Mouse (Mus musculus) lung, embryonic 15.5 days (tissue): ENCODE data around the gene Pah. TPM values are rescaled to one million over a fixed set of nuclear protein-coding genes. Genes with fewer than 3 reads are reported as not detected.
A peak's percentile ranks its signal among the peaks of the same experiment; 100 is the strongest.

Experiments used
- ATAC-seq: fragments of 200-750 bp; cut with Nextera tagmentation; 2 replicates; pipeline ENCODE4 v1.8.0; 2017; ENCODE audit warnings: moderate number of reproducible peaks, borderline replicate concordance; ENCODE audit not compliant: low FRiP score, low TSS enrichment; ENCODE audit errors: extremely low read depth
- H3K27ac ChIP-seq: fragments of 300-500 bp; sonication (generic); 2 replicates; pipeline ENCODE4 v1.5.1; 2015; ENCODE audit warnings: moderate library complexity, mild to moderate bottlenecking, inconsistent platforms
- H3K27me3 ChIP-seq: fragments of 300-500 bp; sonication (generic); 2 replicates; pipeline ENCODE4 v1.6.1; 2015; ENCODE audit warnings: inconsistent platforms
- H3K36me3 ChIP-seq: fragments of 300-500 bp; sonication (generic); 2 replicates; pipeline ENCODE4 v1.6.1; 2015; ENCODE audit warnings: inconsistent platforms
- H3K4me1 ChIP-seq: fragments of 300-500 bp; sonication (generic); 2 replicates; pipeline ENCODE4 v1.6.1; 2015; ENCODE audit warnings: inconsistent platforms
- H3K4me2 ChIP-seq: fragments of 300-500 bp; sonication (generic); 2 replicates; pipeline ENCODE4 v1.6.1; 2015; ENCODE audit warnings: inconsistent platforms, mild to moderate bottlenecking, moderate library complexity
- H3K4me3 ChIP-seq: fragments of 300-500 bp; sonication (generic); 2 replicates; pipeline ENCODE4 v1.5.1; 2015; ENCODE audit warnings: mild to moderate bottlenecking, inconsistent platforms
- H3K9ac ChIP-seq: fragments of 300-500 bp; sonication (generic); 2 replicates; pipeline ENCODE4 v1.6.1; 2015; ENCODE audit warnings: inconsistent platforms
- H3K9me3 ChIP-seq: fragments of 300-500 bp; sonication (generic); 2 replicates; pipeline ENCODE4 v1.6.1; 2016; ENCODE audit warnings: inconsistent platforms
- WGBS: fragments of 180-500 bp; shearing (Covaris S2); methylation state at CpG from one replicate; pipeline ENCODE4 v1.1.7; 2015; 5-methylcytosine and 5-hydroxymethylcytosine counted together
- polyA plus RNA-seq: library from polyadenylated mRNA; unstranded; fragments of >200 nt; fragmentation: Nextera tagmentation; extraction: Ambion mirVana; gene quantifications from 2 replicates; pipeline ENCODE4 v1.2.1, GENCODE M21; 2015

Pah gene
- polyA plus RNA-seq, result 0.19 and 0.34 TPM in 2 replicates

DNA sequence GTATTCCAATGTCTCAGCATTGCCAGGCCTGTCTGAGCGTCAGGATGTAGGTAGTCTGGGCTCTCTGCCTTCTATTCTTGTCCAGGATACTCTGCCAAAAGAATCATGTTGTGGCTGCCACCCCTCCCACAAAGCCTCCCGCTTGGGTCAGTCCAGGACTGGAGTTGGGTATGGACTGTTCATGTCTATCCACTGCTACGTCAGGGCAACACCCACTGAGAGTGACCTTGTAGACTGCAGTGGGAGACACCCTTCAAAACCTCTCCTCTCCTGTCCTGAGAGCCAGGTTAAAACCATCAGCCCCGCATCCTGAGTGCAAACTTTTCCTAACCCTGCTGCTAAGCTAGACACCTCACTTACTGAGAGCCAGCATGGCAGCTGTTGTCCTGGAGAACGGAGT, at the start of gene Pah:
Gene Pah, plus strand, starts transcription at position 150 of the 400 bp plus-strand sequence.
- no peak; the same call in 1 of the 2 replicates for ATAC-seq
- Histone ChIP-seq H3K9me3 (no peaks in the 10 kb centered on the region), H3K4me1 (no peaks in the 10 kb centered on the region), H3K9ac (no peak within 1 kb of the TSS), H3K4me2 (no peak within 1 kb of the TSS), H3K27ac (no peak within 1 kb of the TSS), H3K27me3 (no peaks in the 10 kb centered on the region), H3K4me3 (no peak within 1 kb of the TSS), H3K36me3 (no peaks in the 10 kb centered on the region)
- 83% methylated on average over 5 of the region's 5 CpGs for WGBS

- Histone ChIP-seq H3K36me3 (no peaks in the 10 kb centered on the region), H3K9me3 (no peaks in the 10 kb centered on the region), H3K4me2 (no peak overlapping the region), H3K27ac (no peak overlapping the region), H3K4me1 (no peaks in the 10 kb centered on the region), H3K9ac (no peak overlapping the region), H3K4me3 (no peak overlapping the region), H3K27me3 (no peaks in the 10 kb centered on the region)
- no peak for ATAC-seq
- 60% methylated on average over 10 of the region's 10 CpGs for WGBS
Measured at GRCm38 (mm10) chr10:87473475-87474131, 48.0 kb upstream of the Pah start.

DNA sequence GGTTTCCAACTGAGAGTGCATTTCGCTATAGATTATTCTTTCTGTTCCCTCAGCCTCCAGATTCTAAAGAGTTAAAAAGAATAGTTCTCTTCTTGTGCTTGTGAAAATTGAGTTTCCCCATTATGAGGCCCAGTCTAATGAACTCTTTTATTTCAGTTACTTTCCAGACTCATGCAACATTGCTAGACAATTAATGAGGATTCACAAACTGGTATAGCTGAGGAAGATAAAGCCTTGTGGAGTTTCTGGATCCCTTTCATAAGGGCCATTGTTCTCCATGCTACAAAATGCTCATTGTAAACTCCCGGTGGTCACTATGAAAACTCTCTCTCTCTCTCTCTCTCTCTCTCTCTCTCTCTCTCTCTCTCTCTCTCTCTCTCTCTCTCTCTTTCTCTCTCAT, 46.6 kb upstream of the Pah start:
- no peaks in the 10 kb centered on the region for H3K27me3 ChIP-seq
- H3K4me1 ChIP-seq, result no peaks in the 10 kb centered on the region
- no peak overlapping the region for H3K4me3 ChIP-seq
- H3K9me3 ChIP-seq, result no peaks in the 10 kb centered on the region
- no peak overlapping the region for H3K9ac ChIP-seq
- 78% methylated on average over 2 of the region's 2 CpGs for WGBS
- H3K4me2 ChIP-seq, result no peak overlapping the region
- H3K27ac ChIP-seq, result no peak overlapping the region
- no peaks in the 10 kb centered on the region for H3K36me3 ChIP-seq
- no peak for ATAC-seq

GRCm38 (mm10) chr10:87477895-87478294, 43.7 kb upstream of the Pah start:
- Histone ChIP-seq H3K9me3 (no peaks in the 10 kb centered on the region), H3K4me2 (no peak overlapping the region), H3K27me3 (peaks cover 4% of the 10 kb centered on the region; the same call in 1 of the 2 replicates), H3K4me3 (no peak overlapping the region), H3K36me3 (no peaks in the 10 kb centered on the region), H3K27ac (no peak overlapping the region), H3K9ac (no peak overlapping the region), H3K4me1 (no peaks in the 10 kb centered on the region)
- no peak for ATAC-seq
- WGBS, result 57% methylated on average over 5 of the region's 5 CpGs

DNA sequence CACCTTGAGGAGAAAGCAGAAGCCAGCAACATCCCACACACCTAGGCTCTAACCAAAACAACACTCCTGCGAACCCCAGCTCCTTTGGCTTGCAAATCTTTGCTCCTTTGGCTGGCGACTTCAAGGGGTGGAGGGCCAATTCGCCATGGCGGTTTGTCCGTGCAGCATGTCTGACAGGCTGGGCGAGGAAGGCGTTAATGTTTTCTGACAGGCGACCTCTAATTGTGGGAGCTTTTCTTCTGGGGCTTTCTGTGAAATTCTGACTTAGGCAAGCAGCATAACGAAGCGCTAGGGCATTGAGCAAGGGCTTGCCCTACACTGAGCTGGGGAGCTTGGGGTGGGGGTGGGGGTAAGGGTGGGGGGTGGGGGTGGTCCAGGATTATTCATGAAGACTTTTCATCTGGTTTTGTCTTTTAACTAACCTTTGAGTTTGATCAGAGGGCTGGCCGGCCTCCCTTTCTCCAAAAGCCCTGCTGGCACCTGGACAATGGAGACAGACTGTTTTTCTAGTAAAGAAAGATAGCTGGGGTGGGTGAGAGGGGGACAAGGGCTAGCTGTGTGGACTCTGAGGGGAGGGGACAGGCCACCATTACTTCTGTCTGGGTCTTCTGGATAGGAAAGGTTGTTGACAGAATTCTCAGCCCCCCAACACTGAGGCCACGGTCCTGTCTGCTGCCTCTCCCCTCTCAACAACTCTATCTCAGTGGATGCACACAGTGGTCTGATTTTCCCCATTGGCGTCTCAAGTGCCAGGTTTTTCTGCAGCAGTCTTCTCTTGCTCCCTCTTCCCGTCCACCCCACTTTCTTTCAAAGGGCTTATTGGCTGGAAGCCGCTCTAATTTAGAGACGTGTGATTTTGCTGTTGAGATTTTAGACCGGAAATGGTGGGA, 36.5 kb upstream of the Pah start:
- Histone ChIP-seq H3K4me1 (0 out of 2 replicates have a peak, but pooled peaks cover 7% of the 10 kb centered on the region), H3K4me3 (no peak overlapping the region), H3K36me3 (no peaks in the 10 kb centered on the region), H3K9me3 (no peaks in the 10 kb centered on the region), H3K9ac (no peak overlapping the region), H3K27me3 (peaks cover 61% of the 10 kb centered on the region), H3K4me2 (0 out of 2 replicates have a peak overlapping the region, but pooled peaks have one; percentile 23), H3K27ac (no peak overlapping the region)
- no peak for ATAC-seq
- 3% methylated on average over 17 of the region's 17 CpGs for WGBS

DNA sequence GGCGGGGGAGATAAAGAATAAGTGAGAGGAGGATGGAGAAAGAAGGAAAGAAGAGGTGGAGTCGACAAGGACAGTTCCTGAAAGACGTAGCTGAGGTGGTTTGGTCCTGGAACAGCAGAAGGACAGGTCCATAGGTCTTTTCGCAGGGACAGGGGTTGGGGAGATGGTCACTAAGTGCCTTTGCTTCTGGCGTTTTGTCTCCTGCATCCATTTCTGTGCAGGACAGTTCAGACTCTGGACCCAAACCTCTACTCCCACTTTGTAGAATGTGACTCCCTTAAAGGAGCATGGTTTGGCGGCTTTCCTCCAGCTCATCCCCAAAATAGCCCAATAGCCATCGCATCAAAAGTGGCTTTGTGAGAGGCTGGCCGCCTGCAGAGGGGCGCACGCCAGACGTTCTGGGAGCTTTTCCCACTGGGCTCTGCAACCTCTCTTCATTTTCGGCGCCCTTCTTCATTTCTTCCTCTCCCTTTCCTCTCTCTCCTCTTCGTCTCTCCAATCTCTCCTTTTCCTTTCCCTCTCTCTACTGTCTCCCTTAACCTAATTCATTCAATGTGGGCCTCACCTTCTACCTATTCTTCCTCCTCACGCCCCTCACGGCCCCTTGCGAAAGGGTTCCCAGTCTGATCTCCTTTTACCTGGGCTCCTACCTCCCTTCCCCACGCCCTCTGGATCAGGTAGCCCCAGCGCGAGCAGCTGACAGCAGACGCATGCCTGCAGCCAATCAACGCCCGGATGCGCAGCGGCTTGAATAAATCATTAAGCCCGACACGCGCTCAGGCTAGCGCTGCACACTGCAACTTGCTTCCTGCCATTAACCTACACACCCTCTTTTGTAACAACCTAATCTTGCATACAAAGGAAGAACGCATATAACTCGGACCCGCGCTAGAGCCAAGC, 35.6 kb upstream of the Pah start:
- Histone ChIP-seq H3K9me3 (no peaks in the 10 kb centered on the region), H3K9ac (no peak overlapping the region), H3K4me2 (peak overlapping the region; percentile 23), H3K4me3 (no peak overlapping the region), H3K27me3 (peaks cover 70% of the 10 kb centered on the region), H3K4me1 (0 out of 2 replicates have a peak, but pooled peaks cover 7% of the 10 kb centered on the region), H3K36me3 (no peaks in the 10 kb centered on the region), H3K27ac (no peak overlapping the region)
- WGBS, result under 1% methylated on average over 33 of the region's 33 CpGs
- 0 out of 2 replicates have a peak, but pooled peaks have one; percentile 49 for ATAC-seq

GRCm38 (mm10) chr10:87488429-87489145, 33.0 kb upstream of the Pah start:
- Histone ChIP-seq H3K4me1 (peaks cover 16% of the 10 kb centered on the region; the same call in 1 of the 2 replicates), H3K36me3 (no peaks in the 10 kb centered on the region), H3K4me2 (no peak overlapping the region), H3K4me3 (no peak overlapping the region), H3K27me3 (peaks cover 93% of the 10 kb centered on the region), H3K27ac (no peak overlapping the region), H3K9me3 (no peaks in the 10 kb centered on the region), H3K9ac (no peak overlapping the region)
- WGBS, result 2% methylated on average over 16 of the region's 16 CpGs
- ATAC-seq, result no peak

DNA sequence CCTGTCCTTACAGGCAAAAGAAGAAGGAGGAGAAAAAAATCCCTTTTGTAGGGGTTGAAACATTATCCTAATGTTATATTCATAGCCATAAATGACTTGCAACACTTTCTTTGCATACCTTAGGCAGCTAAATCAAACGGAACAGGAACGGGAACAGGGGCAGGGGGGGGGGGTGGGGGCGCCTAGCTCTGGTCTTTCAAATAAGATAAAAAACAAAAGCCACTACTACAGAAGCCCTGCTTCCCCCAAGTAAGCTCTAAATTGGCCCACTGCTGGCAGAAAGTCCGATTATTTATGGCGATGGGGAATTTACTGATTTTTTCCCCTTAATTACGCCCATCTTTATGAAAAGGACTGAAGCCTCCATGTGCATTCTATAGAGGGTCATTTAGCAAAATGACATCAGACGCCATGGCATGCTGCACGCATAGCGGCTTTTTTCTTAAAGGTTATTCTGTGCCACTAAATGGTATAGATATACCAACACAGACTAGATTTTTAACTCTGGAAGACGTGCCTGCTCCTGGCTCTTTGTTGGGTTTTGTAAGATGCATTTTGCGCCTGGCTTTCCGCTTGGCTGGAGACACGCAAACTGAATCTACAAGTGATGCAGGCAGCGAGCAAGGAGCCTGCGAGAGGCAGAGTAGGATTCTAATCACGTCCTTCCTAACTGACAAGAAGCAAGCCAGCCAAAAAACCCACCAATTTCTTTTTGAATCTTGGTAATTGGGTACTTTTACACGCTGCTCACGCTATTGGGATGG, 32.2 kb upstream of the Pah start:
- Histone ChIP-seq H3K27ac (no peak overlapping the region), H3K4me2 (no peak overlapping the region), H3K4me3 (no peak overlapping the region), H3K4me1 (peaks cover 23% of the 10 kb centered on the region; the same call in 1 of the 2 replicates), H3K27me3 (peaks cover 98% of the 10 kb centered on the region), H3K9me3 (no peaks in the 10 kb centered on the region), H3K36me3 (no peaks in the 10 kb centered on the region), H3K9ac (no peak overlapping the region)
- no peak for ATAC-seq
- 6% methylated on average over 18 of the region's 18 CpGs for WGBS

DNA sequence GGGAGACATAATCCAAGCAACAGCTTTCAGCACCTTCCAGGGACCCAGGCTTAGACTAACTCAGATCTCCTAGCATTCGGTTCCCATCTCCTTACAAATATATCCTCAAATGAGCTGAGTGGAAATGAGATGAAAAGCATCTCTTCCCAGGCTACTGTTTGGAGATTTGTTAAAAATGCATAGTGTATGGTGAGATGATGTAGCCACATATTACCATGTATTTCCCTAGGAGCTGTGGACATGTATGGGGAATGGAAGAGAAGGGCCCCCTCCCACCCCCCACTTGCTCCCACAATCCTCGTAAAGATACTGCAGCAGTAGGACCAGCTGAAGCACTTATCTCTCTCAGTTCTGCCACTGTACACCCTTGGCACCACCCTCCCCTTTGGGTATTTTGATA, 31.3 kb upstream of the Pah start:
- H3K9ac ChIP-seq, result no peak overlapping the region
- no peak for ATAC-seq
- peaks cover 98% of the 10 kb centered on the region for H3K27me3 ChIP-seq
- H3K4me2 ChIP-seq, result no peak overlapping the region
- H3K4me1 ChIP-seq, result peaks cover 27% of the 10 kb centered on the region; the same call in 1 of the 2 replicates
- no peaks in the 10 kb centered on the region for H3K9me3 ChIP-seq
- H3K36me3 ChIP-seq, result no peaks in the 10 kb centered on the region
- WGBS, result 0% methylated on average over 2 of the region's 2 CpGs
- H3K4me3 ChIP-seq, result no peak overlapping the region
- no peak overlapping the region for H3K27ac ChIP-seq

DNA sequence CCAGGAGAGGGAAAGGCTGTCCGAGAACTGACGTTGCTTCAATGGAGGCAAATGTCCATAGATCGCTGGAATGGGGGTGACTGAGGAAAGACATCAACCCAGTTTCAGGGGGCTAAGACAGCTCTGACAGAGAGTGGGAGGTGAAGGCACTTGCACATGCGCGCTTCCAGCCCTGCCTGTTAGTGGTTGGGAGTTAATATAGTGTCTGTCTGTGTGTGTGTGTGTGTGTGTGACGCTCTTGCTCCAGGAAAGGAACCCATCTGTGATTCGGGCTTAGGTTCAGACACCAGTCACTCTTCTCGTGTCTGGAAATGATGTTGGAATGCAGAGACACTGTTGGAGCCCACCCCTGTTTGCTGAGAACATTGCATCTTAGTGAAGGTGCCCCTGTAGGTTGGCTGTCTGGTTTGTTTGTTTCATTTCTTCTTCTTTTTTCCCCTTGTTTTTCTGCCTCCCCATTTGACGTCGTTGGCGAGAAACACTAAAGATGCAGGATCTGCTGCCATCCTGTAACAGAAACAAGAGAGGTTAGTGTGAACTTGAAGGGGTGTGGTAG, 30.0 kb upstream of the Pah start:
- 5% methylated on average over 11 of the region's 11 CpGs for WGBS
- no peaks in the 10 kb centered on the region for H3K9me3 ChIP-seq
- H3K4me2 ChIP-seq, result 0 out of 2 replicates have a peak overlapping the region, but pooled peaks have one; percentile 99
- no peak overlapping the region for H3K9ac ChIP-seq
- no peak overlapping the region for H3K27ac ChIP-seq
- no peak for ATAC-seq
- H3K36me3 ChIP-seq, result no peaks in the 10 kb centered on the region
- peaks cover 98% of the 10 kb centered on the region for H3K27me3 ChIP-seq
- H3K4me3 ChIP-seq, result no peak overlapping the region
- peaks cover 20% of the 10 kb centered on the region; the same call in 1 of the 2 replicates for H3K4me1 ChIP-seq
